ENCODE assay signal across 8 mouse cellular contexts in genomic region chr10:79853392-79853791, GRCm38 (mm10). TPM values are rescaled to one million over a fixed set of nuclear protein-coding genes. Genes with fewer than 3 reads are reported as not detected.
DNase-seq lines count a peak whose midpoint lies in the region; ATAC-seq and TF ChIP-seq lines count a peak whose summit lies in the region.

No protein-coding gene starts in this region.

- no peak; a peak in 1 of 4 replicates for TF ChIP-seq POLR2A in MEL (IDR thresholded peaks at IDR 0.05; ENCODE audit: control insufficient read depth in 1 of 2, insufficient read depth in 1 of 2, low read depth in 1 of 2, low read length in 2 of 2, poor library complexity in 1 of 2)

- WGBS in hindbrain, embryonic 10.5 days: 2% methylated on average over 15 of the region's 15 CpGs

- peak overlapping the region; percentile 96 for H3K27ac ChIP-seq in MEL (ENCODE audit: control insufficient read depth, low read depth, low read length)
- H3K27ac ChIP-seq in hindbrain, embryonic 10.5 days: peak overlapping the region; percentile 100

- peak overlapping the region; percentile 57 to 62 for H3K4me3 ChIP-seq in MEL (ENCODE audit: control insufficient read depth in 1 of 2, insufficient read depth in 1 of 2, low read depth in 2 of 2, low read length in 2 of 2)
- H3K4me3 ChIP-seq in hindbrain, embryonic 10.5 days: peak overlapping the region; percentile 98

- peaks cover 3 to 32% of the 10 kb centered on the region in 2 experiments for H3K36me3 ChIP-seq in MEL (ENCODE audit: control insufficient read depth in 1 of 2, insufficient read depth in 2 of 2, low read length in 2 of 2)
- H3K36me3 ChIP-seq in hindbrain, embryonic 10.5 days: peaks cover 38% of the 10 kb centered on the region

- peak; percentile 88 for DNase-seq in MEL (ENCODE audit: low read depth, low spot score)
- DNase-seq in cerebellum, adult 9-10 months: peak; percentile 91
- DNase-seq in hindbrain, embryonic 10.5 days (ENCODE audit: low spot score): peak; percentile 76
- DNase-seq in layer of hippocampus, postnatal 25 days (ENCODE audit: extremely low spot score in 1 of 2, low spot score in 1 of 2): peak; percentile 73 to 82
- DNase-seq in lung, postnatal 10 days: peak; percentile 99
- DNase-seq in right cerebral cortex, postnatal 10 days (ENCODE audit: low spot score in 2 of 2): peak; percentile 94 to 95
- peak; percentile 96 for DNase-seq in urinary bladder, postnatal 25 days (ENCODE audit: low spot score)

- H3K27me3 ChIP-seq in MEL (ENCODE audit: control insufficient read depth in 1 of 2, insufficient read depth in 2 of 2, low read length in 2 of 2): no peaks in the 10 kb centered on the region
- H3K27me3 ChIP-seq in hindbrain, embryonic 10.5 days (ENCODE audit: insufficient read depth, poor library complexity, severe bottlenecking): no peaks in the 10 kb centered on the region

- TF ChIP-seq EP300 in MEL (IDR thresholded peaks at IDR 0.05; ENCODE audit: low read depth in 1 of 2, low read length in 2 of 2): 0 out of 4 replicates have a peak, but pooled peaks of 1 of the 2 experiments have one; percentile 5

- no peak for TF ChIP-seq CTCF in MEL (IDR thresholded peaks at IDR 0.05 in 2 of 3, conservative IDR thresholded peaks at IDR 0.05 in 1 of 3; ENCODE audit: control insufficient read depth in 1 of 3, insufficient read depth in 1 of 3, low read depth in 2 of 3, low read length in 3 of 3, poor library complexity in 1 of 3, severe bottlenecking in 1 of 3)

- H3K4me1 ChIP-seq in MEL (ENCODE audit: control insufficient read depth in 1 of 2, insufficient read depth in 2 of 2, low read length in 2 of 2): peaks cover 5 to 42% of the 10 kb centered on the region in 2 experiments
- peaks cover 53% of the 10 kb centered on the region for H3K4me1 ChIP-seq in hindbrain, embryonic 10.5 days (replicated peaks)

- H3K79me2 ChIP-seq in MEL (ENCODE audit: control insufficient read depth, insufficient read depth, low read length, poor library complexity): peaks cover 56% of the 10 kb centered on the region

- peak overlapping the region; percentile 85 for H3K9ac ChIP-seq in MEL (ENCODE audit: control insufficient read depth, low read depth, low read length, poor library complexity, severe bottlenecking)

- TF ChIP-seq RAD21 in MEL (IDR thresholded peaks at IDR 0.05; ENCODE audit: low read depth, low read length): no peak

- 0 out of 2 replicates have a peak, but pooled peaks have one; percentile 2 for ATAC-seq in frontal cortex, adult (ENCODE audit: low TSS enrichment)

- no peaks in the 10 kb centered on the region for H3K9me3 ChIP-seq in MEL (replicated peaks; ENCODE audit: insufficient read depth, low read length)
- H3K9me3 ChIP-seq in hindbrain, embryonic 10.5 days: no peaks in the 10 kb centered on the region

TF ChIP-seq in MEL, 35 proteins besides CTCF, POLR2A, EP300 and RAD21:
- TF ChIP-seq RCOR1 (IDR thresholded peaks at IDR 0.05; ENCODE audit: low read depth, low read length) (no peak), CHD1 (IDR thresholded peaks at IDR 0.05; ENCODE audit: low read depth, low read length) (peak; percentile 96; the same call in 1 of the 2 replicates), ELF1 (IDR thresholded peaks at IDR 0.05; ENCODE audit: low read depth, low read length) (no peak), MAZ (IDR thresholded peaks at IDR 0.05; ENCODE audit: low read depth, low read length) (peak; percentile 20; the same call in 1 of the 2 replicates), ZMIZ1 (IDR thresholded peaks at IDR 0.05; ENCODE audit: low read depth, low read length) (peak; percentile 48; the same call in 1 of the 2 replicates), NELFE (IDR thresholded peaks at IDR 0.05; ENCODE audit: low read depth, low read length) (peak; percentile 46; the same call in 1 of the 2 replicates), ZNF384 (IDR thresholded peaks at IDR 0.05; ENCODE audit: low read depth, low read length) (peak; percentile 75), HCFC1 (IDR thresholded peaks at IDR 0.05; ENCODE audit: low read depth, low read length) (peak; percentile 13; the same call in 1 of the 2 replicates)

RNA-seq across cellular contexts. Expression of gene Ptbp1, which starts 0.8 kb away (rescaled TPM):
- total RNA-seq in MEL (2012; rRNA removed): 301 and 316 TPM in 2 replicates
- 100 to 1,000 TPM; 329 to 837 TPM for polyA plus RNA-seq in MEL (2012; ENCODE audit: insufficient read depth in 1 of 2, insufficient read length in 2 of 2, low read depth in 1 of 2, low replicate concordance in 2 of 2, missing spikeins in 1 of 2)
- 288 and 338 TPM in 2 replicates for polyA plus RNA-seq in hindbrain, embryonic 10.5 days (2016; fragmentation: Nextera tagmentation; extraction: Ambion mirVana)
- 10 to 100 TPM; 44.0 to 66.0 TPM for total RNA-seq in layer of hippocampus, postnatal 25 days (2021)

RNA-seq across cellular contexts. Expression of gene Prtn3, which starts 20.9 kb away (rescaled TPM):
- total RNA-seq in MEL (2012; rRNA removed): 9.1 and 11.2 TPM in 2 replicates
- polyA plus RNA-seq in MEL (2012; ENCODE audit: insufficient read depth in 1 of 2, insufficient read length in 2 of 2, low read depth in 1 of 2, low replicate concordance in 2 of 2, missing spikeins in 1 of 2): 10 to 100 TPM in 1 of 2 experiments, not detected in 1; 31.5 TPM
- polyA plus RNA-seq in hindbrain, embryonic 10.5 days (2016; fragmentation: Nextera tagmentation; extraction: Ambion mirVana): 10.0 and 15.1 TPM in 2 replicates
- total RNA-seq in layer of hippocampus, postnatal 25 days (2021): 1 to 10 TPM; 1.1 to 1.4 TPM

RNA-seq across cellular contexts. Expression of gene Plppr3, which starts 21.0 kb away (rescaled TPM):
- 0.56 and 0.85 TPM in 2 replicates for total RNA-seq in MEL (2012; rRNA removed)
- 1 to 10 TPM in 1 of 2 experiments, not detected in 1; 6.2 TPM for polyA plus RNA-seq in MEL (2012; ENCODE audit: insufficient read depth in 1 of 2, insufficient read length in 2 of 2, low read depth in 1 of 2, low replicate concordance in 2 of 2, missing spikeins in 1 of 2)
- polyA plus RNA-seq in hindbrain, embryonic 10.5 days (2016; fragmentation: Nextera tagmentation; extraction: Ambion mirVana): 122 and 205 TPM in 2 replicates
- total RNA-seq in layer of hippocampus, postnatal 25 days (2021): 10 to 100 TPM; 32.4 to 34.4 TPM

RNA-seq across cellular contexts. Expression of gene Misp, which starts 32.6 kb away (rescaled TPM):
- total RNA-seq in MEL (2012; rRNA removed): not detected in 2 replicates
- not detected for polyA plus RNA-seq in MEL (2012; ENCODE audit: insufficient read depth in 1 of 2, insufficient read length in 2 of 2, low read depth in 1 of 2, low replicate concordance in 2 of 2, missing spikeins in 1 of 2)
- polyA plus RNA-seq in hindbrain, embryonic 10.5 days (2016; fragmentation: Nextera tagmentation; extraction: Ambion mirVana): 1.0 and 2.4 TPM in 2 replicates
- under 1 TPM; 0.66 to 0.89 TPM for total RNA-seq in layer of hippocampus, postnatal 25 days (2021)

RNA-seq across cellular contexts. Expression of gene Elane, which starts 32.7 kb away (rescaled TPM):
- total RNA-seq in MEL (2012; rRNA removed): not detected in 2 replicates
- polyA plus RNA-seq in MEL (2012; ENCODE audit: insufficient read depth in 1 of 2, insufficient read length in 2 of 2, low read depth in 1 of 2, low replicate concordance in 2 of 2, missing spikeins in 1 of 2): under 1 TPM in 1 of 2 experiments, not detected in 1; 0.07 TPM
- polyA plus RNA-seq in hindbrain, embryonic 10.5 days (2016; fragmentation: Nextera tagmentation; extraction: Ambion mirVana): not detected in 2 replicates
- total RNA-seq in layer of hippocampus, postnatal 25 days (2021): not detected

Comparison
In these comparisons a context has a peak if more than half of its experiments do, and no peak if none do; other contexts are left out.
1. Peak in every context shown above with its lines: DNase-seq, ATAC-seq, H3K4me3 ChIP-seq and H3K27ac ChIP-seq.
2. RNA of gene Plppr3, which starts 21.0 kb away (total RNA-seq): 32.4 to 34.4 TPM in layer of hippocampus, postnatal 25 days; 0.56 to 0.85 TPM in MEL; every median in the first group is over 10 times any median in the second.